Mouse (Mus musculus) intestine, embryonic 15.5 days (tissue): Measurements from ENCODE around the gene Pbx4. TPM values are rescaled to one million over a fixed set of nuclear protein-coding genes. Genes with fewer than 3 reads are reported as not detected.

ENCODE experiments used
- ATAC-seq: fragments of 200-750 bp; cut with Nextera tagmentation; 2 replicates; pipeline ENCODE4 v1.8.0; 2017; ENCODE audit warnings: moderate TSS enrichment, moderate library complexity
- H3K27ac ChIP-seq: fragments of 300-500 bp; sonication (generic); 2 replicates; pipeline ENCODE4 v1.5.1; 2015; ENCODE audit warnings: mild to moderate bottlenecking, inconsistent platforms
- H3K27me3 ChIP-seq: fragments of 300-500 bp; sonication (generic); replicated peaks from 2 replicates; pipeline ENCODE4 v1.6.1; 2015; ENCODE audit warnings: inconsistent platforms
- H3K36me3 ChIP-seq: fragments of 300-500 bp; sonication (generic); 2 replicates; pipeline ENCODE4 v1.6.1; 2015; ENCODE audit warnings: inconsistent platforms
- H3K4me1 ChIP-seq: fragments of 300-500 bp; sonication (generic); replicated peaks from 2 replicates; pipeline ENCODE4 v1.6.1; 2015; ENCODE audit warnings: inconsistent platforms
- H3K4me2 ChIP-seq: fragments of 300-500 bp; sonication (generic); replicated peaks from 2 replicates; pipeline ENCODE4 v1.6.1; 2015; ENCODE audit warnings: mild to moderate bottlenecking, inconsistent platforms
- H3K4me3 ChIP-seq: fragments of 300-500 bp; sonication (generic); replicated peaks from 2 replicates; pipeline ENCODE4 v1.5.1; 2015; ENCODE audit warnings: inconsistent platforms
- H3K9ac ChIP-seq: fragments of 300-500 bp; sonication (generic); 2 replicates; pipeline ENCODE4 v1.6.1; 2015; ENCODE audit warnings: inconsistent platforms
- H3K9me3 ChIP-seq: fragments of 300-500 bp; sonication (generic); 2 replicates; pipeline ENCODE4 v1.6.1; 2016; ENCODE audit warnings: inconsistent platforms
- WGBS: fragments of 180-500 bp; shearing (Covaris S2); methylation state at CpG from one replicate; pipeline ENCODE4 v1.1.7; 2015; 5-methylcytosine and 5-hydroxymethylcytosine counted together
- polyA plus RNA-seq: library from polyadenylated mRNA; unstranded; fragments of >200 nt; fragmentation: Nextera tagmentation; extraction: Ambion mirVana; gene quantifications from 2 replicates; pipeline ENCODE4 v1.2.1, GENCODE M21; 2015

Gene Pbx4
- polyA plus RNA-seq: 3.5 and 3.9 TPM in 2 replicates

GRCm38 (mm10) chr8:69832298-69832853 is at the start of gene Pbx4:
Gene Pbx4, plus strand, starts transcription at chr8:69832491.
- H3K9ac ChIP-seq: peak within 1 kb of the TSS; percentile 57
- under 1% methylated on average over 38 of the region's 38 CpGs for WGBS

DNA sequence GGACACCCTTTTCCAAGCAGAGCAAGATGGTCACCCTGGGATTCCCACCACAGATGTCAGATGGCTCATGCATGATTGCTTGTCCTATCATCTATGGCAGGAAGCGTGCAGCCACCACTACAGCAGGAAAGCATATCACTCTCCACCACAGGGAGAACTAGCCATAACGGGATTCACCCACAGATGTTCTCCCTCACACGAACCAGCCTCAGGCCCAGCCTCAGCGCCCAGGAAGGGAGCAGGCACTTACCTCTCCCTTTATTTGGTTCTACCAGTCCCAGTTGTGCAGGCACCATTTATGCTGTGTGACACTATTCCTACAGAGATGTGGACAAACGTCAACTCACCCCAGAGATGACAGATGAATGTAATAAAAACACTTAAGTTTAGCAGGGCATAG is 43.2 kb upstream of the Pbx4 start:
- Histone ChIP-seq H3K4me3 (no peak overlapping the region), H3K36me3 (peaks cover 8% of the 10 kb centered on the region), H3K27me3 (no peaks in the 10 kb centered on the region), H3K4me1 (peaks cover 22% of the 10 kb centered on the region), H3K9ac (no peak overlapping the region), H3K9me3 (no peaks in the 10 kb centered on the region), H3K4me2 (no peak overlapping the region), H3K27ac (no peak overlapping the region)
- 88% methylated on average over 5 of the region's 5 CpGs for WGBS
- ATAC-seq: no peak

More at GRCm38 (mm10) chr8:69832298-69832853, at the start of gene Pbx4:
- no peaks in the 10 kb centered on the region for H3K36me3 ChIP-seq
- H3K4me3 ChIP-seq: peak within 1 kb of the TSS; percentile 61
- H3K9me3 ChIP-seq: no peaks in the 10 kb centered on the region
- no peaks in the 10 kb centered on the region for H3K27me3 ChIP-seq
- H3K27ac ChIP-seq: no peak within 1 kb of the TSS
- peak; percentile 96 for ATAC-seq
- H3K4me1 ChIP-seq: peaks cover 6% of the 10 kb centered on the region
- peak within 1 kb of the TSS; percentile 96 for H3K4me2 ChIP-seq

DNA sequence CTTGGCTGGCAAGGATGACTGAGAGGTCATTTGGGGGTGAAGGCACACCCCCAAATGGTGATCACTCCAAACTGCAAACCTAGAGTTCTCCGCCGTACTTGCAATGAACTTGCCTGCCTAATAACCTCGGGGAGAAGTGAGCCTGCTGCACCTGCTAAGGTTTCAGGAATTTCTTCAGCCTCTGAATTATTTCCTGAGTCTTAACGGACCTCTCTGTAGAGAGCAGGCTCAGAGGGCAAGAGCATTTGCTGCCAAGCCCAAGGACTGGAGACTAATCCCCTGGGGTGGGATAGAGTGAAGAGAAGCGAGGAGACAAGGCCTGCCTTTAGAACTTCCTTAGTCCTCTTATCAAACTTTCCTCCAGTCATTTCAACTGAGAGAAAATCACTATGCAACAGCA is 42.6 kb upstream of the Pbx4 start:
- no peak overlapping the region for H3K4me2 ChIP-seq
- no peak for ATAC-seq
- peaks cover 14% of the 10 kb centered on the region for H3K36me3 ChIP-seq
- H3K9me3 ChIP-seq: no peaks in the 10 kb centered on the region
- H3K27ac ChIP-seq: no peak overlapping the region
- H3K9ac ChIP-seq: no peak overlapping the region
- no peaks in the 10 kb centered on the region for H3K27me3 ChIP-seq
- 67% methylated on average over 5 of the region's 5 CpGs for WGBS
- H3K4me3 ChIP-seq: no peak overlapping the region; the same call in 1 of the 2 replicates
- peaks cover 22% of the 10 kb centered on the region for H3K4me1 ChIP-seq

DNA sequence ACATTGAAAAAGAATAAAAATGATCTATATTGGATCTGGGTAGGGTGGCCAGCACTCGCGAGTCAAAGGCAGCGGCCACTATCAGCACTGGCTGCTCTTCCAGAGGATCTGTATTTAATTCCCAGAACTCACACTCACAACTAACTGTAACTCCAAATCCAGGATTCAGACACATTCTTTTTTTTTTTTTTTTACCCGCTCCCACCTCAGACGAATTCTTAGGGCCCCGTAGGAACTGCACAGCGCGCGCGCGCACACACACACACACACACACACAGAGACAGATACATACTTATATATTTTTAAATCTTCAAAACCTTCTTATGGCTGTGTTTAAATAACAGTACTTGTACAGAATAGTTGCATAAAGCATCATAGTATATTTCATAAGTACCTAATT is 41.9 kb upstream of the Pbx4 start:
- WGBS: 27% methylated on average over 11 of the region's 11 CpGs
- Histone ChIP-seq H3K4me1 (peaks cover 22% of the 10 kb centered on the region), H3K4me3 (peak overlapping the region; percentile 86), H3K27me3 (no peaks in the 10 kb centered on the region), H3K36me3 (peaks cover 16% of the 10 kb centered on the region), H3K4me2 (peak overlapping the region; percentile 61), H3K9ac (peak overlapping the region; percentile 94), H3K27ac (peak overlapping the region; percentile 91), H3K9me3 (no peaks in the 10 kb centered on the region)
- peak; percentile 24; the same call in 1 of the 2 replicates for ATAC-seq

DNA sequence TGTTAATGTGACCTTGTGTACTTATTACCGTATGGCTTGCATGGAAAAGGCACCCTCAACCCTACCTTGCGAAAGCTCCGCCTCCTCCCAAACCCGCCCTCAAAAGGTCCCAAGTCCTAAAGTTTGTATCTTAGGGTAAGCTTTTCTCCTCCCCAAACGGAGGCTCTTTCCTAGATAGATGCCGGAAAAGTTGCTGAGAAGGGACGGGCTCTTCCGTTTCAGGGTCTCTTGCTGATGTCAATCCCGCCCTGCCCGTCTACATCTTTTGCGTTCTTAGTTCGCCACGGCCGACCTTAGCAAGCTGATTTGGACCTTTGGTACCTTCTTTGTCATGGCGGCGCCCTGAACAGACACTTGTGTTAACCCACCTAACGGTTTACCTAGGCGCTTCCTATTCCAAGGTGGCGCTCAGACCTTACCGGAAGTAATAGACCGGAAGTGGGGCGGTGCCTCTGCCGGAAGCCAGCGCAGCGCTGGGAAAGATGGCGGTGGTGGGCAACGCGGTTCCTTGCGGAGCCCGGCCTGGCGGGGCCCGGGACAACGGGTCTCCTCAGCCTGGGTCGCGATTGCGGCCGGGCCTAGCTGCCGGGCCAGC is 41.4 kb upstream of the Pbx4 start, which contains the start of the genes Atp13a1 and Zfp866:
Atp13a1 (plus strand) TSS at position 391 of the 595 bp plus-strand sequence.
Zfp866 (minus strand) TSS at position 406 of the 595 bp plus-strand sequence.
- H3K36me3 ChIP-seq: peaks cover 20% of the 10 kb centered on the region
- no peaks in the 10 kb centered on the region for H3K27me3 ChIP-seq
- WGBS: under 1% methylated on average over 38 of the region's 38 CpGs
- no peaks in the 10 kb centered on the region for H3K9me3 ChIP-seq
- peak; percentile 98 for ATAC-seq
- H3K4me2 ChIP-seq: peak within 1 kb of the TSS; percentile 61
- H3K9ac ChIP-seq: peak within 1 kb of the TSS; percentile 94
- peaks cover 22% of the 10 kb centered on the region for H3K4me1 ChIP-seq
- H3K4me3 ChIP-seq: peak within 1 kb of the TSS; percentile 86
- peak within 1 kb of the TSS; percentile 91 for H3K27ac ChIP-seq

GRCm38 (mm10) chr8:69791415-69792068 is 40.7 kb upstream of the Pbx4 start:
- Histone ChIP-seq H3K27me3 (no peaks in the 10 kb centered on the region), H3K9ac (peak overlapping the region; percentile 94), H3K4me3 (peak overlapping the region; percentile 86), H3K9me3 (no peaks in the 10 kb centered on the region), H3K4me1 (peaks cover 22% of the 10 kb centered on the region), H3K4me2 (peak overlapping the region; percentile 61), H3K27ac (peak overlapping the region; percentile 91), H3K36me3 (peaks cover 25% of the 10 kb centered on the region)
- WGBS: 0% methylated on average over 48 of the region's 48 CpGs
- peak; percentile 82 for ATAC-seq

GRCm38 (mm10) chr8:69793666-69794065 is 38.6 kb upstream of the Pbx4 start:
- Histone ChIP-seq H3K27ac (no peak overlapping the region), H3K4me3 (no peak overlapping the region), H3K4me2 (no peak overlapping the region), H3K27me3 (no peaks in the 10 kb centered on the region), H3K36me3 (peaks cover 46% of the 10 kb centered on the region), H3K9ac (no peak overlapping the region), H3K9me3 (no peaks in the 10 kb centered on the region), H3K4me1 (peaks cover 22% of the 10 kb centered on the region)
- no peak for ATAC-seq
- 85% methylated on average over 4 of the region's 4 CpGs for WGBS

DNA sequence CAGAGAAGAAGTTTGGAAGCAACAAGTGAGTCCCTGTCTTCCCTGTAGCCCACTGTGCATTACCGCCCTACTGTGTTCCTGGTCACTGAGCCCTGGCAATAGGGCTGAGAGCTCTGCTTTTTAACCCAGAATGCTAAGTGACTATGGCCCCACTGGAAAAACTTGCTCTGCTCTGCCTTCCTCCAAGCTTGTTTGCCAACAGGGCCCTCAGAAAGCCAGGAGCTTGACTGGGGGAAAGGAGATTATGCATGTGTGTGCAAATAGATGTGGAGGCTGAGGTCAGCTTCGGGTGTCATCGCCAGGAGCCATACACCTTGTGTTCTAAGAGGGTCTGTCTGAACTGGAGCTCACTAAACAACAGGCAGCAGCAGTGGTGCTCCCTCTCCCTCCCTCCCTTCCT is 38.2 kb upstream of the Pbx4 start:
- Histone ChIP-seq H3K9me3 (no peaks in the 10 kb centered on the region), H3K4me1 (peaks cover 22% of the 10 kb centered on the region), H3K9ac (no peak overlapping the region), H3K4me3 (no peak overlapping the region), H3K27me3 (no peaks in the 10 kb centered on the region), H3K27ac (no peak overlapping the region), H3K36me3 (peaks cover 48% of the 10 kb centered on the region), H3K4me2 (no peak overlapping the region)
- WGBS: 88% methylated on average over 3 of the region's 3 CpGs
- no peak for ATAC-seq

GRCm38 (mm10) chr8:69794901-69795300 is 37.4 kb upstream of the Pbx4 start:
- Histone ChIP-seq H3K27ac (no peak overlapping the region), H3K4me1 (peaks cover 22% of the 10 kb centered on the region), H3K9ac (no peak overlapping the region), H3K4me3 (no peak overlapping the region), H3K9me3 (no peaks in the 10 kb centered on the region), H3K36me3 (peaks cover 57% of the 10 kb centered on the region), H3K4me2 (no peak overlapping the region), H3K27me3 (no peaks in the 10 kb centered on the region)
- whole genome bisulfite sequencing: 96% methylated on average over 6 of the region's 6 CpGs
- no peak for ATAC-seq

GRCm38 (mm10) chr8:69796721-69797345 is 35.5 kb upstream of the Pbx4 start:
- Histone ChIP-seq H3K9me3 (no peaks in the 10 kb centered on the region), H3K36me3 (peaks cover 73% of the 10 kb centered on the region), H3K9ac (no peak overlapping the region), H3K4me3 (no peak overlapping the region), H3K4me2 (no peak overlapping the region), H3K27me3 (no peaks in the 10 kb centered on the region), H3K27ac (no peak overlapping the region), H3K4me1 (peaks cover 19% of the 10 kb centered on the region)
- no peak for ATAC-seq
- 93% methylated on average over 16 of the region's 16 CpGs for WGBS

DNA sequence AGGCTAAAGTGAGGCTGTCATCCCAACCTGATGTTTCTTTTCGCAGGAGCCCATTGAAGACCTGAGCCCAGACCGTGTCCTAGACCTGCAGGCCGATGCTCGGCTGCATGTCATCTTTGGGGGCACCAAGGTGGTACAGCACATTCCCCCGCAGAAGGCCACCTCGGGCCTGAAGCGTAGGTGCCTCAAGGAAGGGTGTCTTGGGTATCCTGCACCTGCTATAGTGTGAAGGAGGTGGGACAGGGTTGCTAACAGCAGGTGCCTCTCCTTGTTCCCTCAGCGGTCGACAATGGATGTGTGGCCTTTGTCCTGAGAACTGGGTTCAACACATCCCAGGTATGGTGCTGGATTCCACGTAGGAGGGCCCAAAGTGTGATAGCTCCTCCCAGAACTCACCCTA is 34.6 kb upstream of the Pbx4 start:
- no peak overlapping the region for H3K9ac ChIP-seq
- H3K36me3 ChIP-seq: peaks cover 81% of the 10 kb centered on the region
- ATAC-seq: no peak
- no peak overlapping the region for H3K4me2 ChIP-seq
- peaks cover 10% of the 10 kb centered on the region for H3K4me1 ChIP-seq
- H3K9me3 ChIP-seq: no peaks in the 10 kb centered on the region
- no peak overlapping the region for H3K27ac ChIP-seq
- H3K4me3 ChIP-seq: no peak overlapping the region
- 92% methylated on average over 10 of the region's 10 CpGs for WGBS
- H3K27me3 ChIP-seq: no peaks in the 10 kb centered on the region

- 91% methylated on average over 8 of the region's 8 CpGs for WGBS
- Histone ChIP-seq H3K27ac (no peak overlapping the region), H3K4me1 (no peaks in the 10 kb centered on the region), H3K9ac (no peak overlapping the region), H3K9me3 (no peaks in the 10 kb centered on the region), H3K36me3 (peaks cover 82% of the 10 kb centered on the region), H3K27me3 (no peaks in the 10 kb centered on the region), H3K4me3 (no peak overlapping the region), H3K4me2 (no peak overlapping the region)
- no peak for ATAC-seq
Measured at GRCm38 (mm10) chr8:69799261-69799660, 33.0 kb upstream of the Pbx4 start.
